Mouse (Mus musculus) olfactory bulb, adult 2 months (tissue): ENCODE measurements around the gene Rarres1. TPM values are rescaled to one million over a fixed set of nuclear protein-coding genes. Genes with fewer than 3 reads are reported as not detected.

Experiments used
- H3K27ac ChIP-seq: fragments of 200-500 bp; 2 replicates; pipeline ENCODE4 v1.5.1; 2012; ENCODE audit warnings: low read depth, low read length; ENCODE audit not compliant: insufficient read depth
- H3K4me1 ChIP-seq: fragments of 200-500 bp; 2 replicates; pipeline ENCODE4 v1.6.1; 2012; ENCODE audit warnings: low read length; ENCODE audit not compliant: control insufficient read depth, insufficient read depth
- H3K4me3 ChIP-seq: fragments of 200-500 bp; 2 replicates; pipeline ENCODE4 v1.5.1; 2012; ENCODE audit warnings: mild to moderate bottlenecking, low read depth, low read length, moderate library complexity; ENCODE audit not compliant: insufficient read depth
- CTCF ChIP-seq: fragments of 200-500 bp; IDR thresholded peaks from 2 replicates; pipeline ENCODE4 v1.5.1; 2012; ENCODE audit warnings: low read depth, mild to moderate bottlenecking, low read length, moderate library complexity; ENCODE audit not compliant: insufficient read depth
- POLR2A ChIP-seq: fragments of 200-500 bp; IDR thresholded peaks from 2 replicates; pipeline ENCODE4 v1.6.1; 2012; ENCODE audit warnings: mild to moderate bottlenecking, low read depth, low read length, moderate library complexity; ENCODE audit not compliant: insufficient read depth
- WGBS: fragments of 180-500 bp; shearing (Covaris S2); methylation state at CpG from one replicate; pipeline ENCODE4 v1.1.7; 2018; 5-methylcytosine and 5-hydroxymethylcytosine counted together
- polyA plus RNA-seq: library from polyadenylated mRNA; stranded (reverse); fragments of >200 nt; gene quantifications from 2 replicates; pipeline ENCODE4 v1.2.4, GENCODE M21; 2012; ENCODE audit warnings: low replicate concordance; ENCODE audit not compliant: missing spikeins, insufficient read depth, insufficient read length

The Rarres1 gene
- polyA plus RNA-seq, 1 experiment, result not detected

DNA sequence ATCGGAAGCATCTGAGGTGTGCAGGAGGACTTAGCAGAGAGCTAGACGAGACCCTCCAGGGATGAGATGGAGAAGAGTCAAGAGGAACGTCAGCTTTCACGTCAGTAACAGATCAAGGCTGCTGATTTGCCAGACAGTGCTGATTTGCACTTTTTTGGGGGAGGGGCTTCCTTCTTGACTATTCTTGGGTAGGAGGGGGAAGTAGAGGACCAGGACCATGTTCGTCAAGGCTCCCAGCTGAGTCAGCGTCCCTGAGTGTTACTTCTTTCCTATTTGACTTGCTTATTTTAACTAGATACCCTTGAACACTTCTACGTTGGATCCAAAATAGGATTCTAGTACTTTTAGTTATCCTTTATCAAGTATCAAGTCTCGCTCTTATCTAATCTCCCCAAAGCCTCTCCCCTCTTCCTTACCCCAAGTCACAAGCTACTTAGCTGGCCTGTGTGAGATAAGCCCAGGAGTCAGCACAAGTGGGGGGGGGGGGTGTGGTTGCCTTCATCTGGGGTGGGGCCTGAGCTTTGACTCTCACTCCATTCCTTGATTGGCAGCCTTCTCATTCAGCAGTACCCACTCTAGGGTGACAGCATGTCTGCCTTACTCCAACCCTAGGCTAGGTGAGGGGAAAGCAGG, 16.4 kb downstream of the Rarres1 start:
- no peak overlapping the region for H3K4me3 ChIP-seq
- no peak for TF ChIP-seq CTCF
- no peak for TF ChIP-seq POLR2A
- H3K27ac ChIP-seq, result no peak overlapping the region
- H3K4me1 ChIP-seq, result no peaks in the 10 kb centered on the region
- 89% methylated on average over 8 of the region's 8 CpGs for WGBS

DNA sequence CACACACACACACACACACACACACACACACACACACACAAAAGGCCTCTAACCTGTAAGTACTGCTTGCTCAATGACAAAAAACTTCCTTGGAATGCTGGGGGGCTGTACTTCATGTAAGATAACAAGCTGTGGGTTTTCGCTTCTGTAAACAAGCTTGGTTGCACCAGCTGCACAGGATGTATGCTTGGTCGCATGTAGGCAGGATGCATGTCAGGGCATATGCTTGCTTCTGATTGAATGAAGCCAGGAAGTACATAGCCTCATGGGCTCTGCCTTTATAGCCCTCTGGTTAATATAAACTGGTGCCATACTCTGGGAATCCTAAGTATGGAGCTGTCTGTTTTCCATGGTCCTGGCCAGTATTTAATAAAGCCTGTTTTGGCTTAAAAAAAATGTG, 17.3 kb downstream of the Rarres1 start:
- no peaks in the 10 kb centered on the region for H3K4me1 ChIP-seq
- no peak overlapping the region for H3K4me3 ChIP-seq
- TF ChIP-seq CTCF (no peak), POLR2A (no peak)
- H3K27ac ChIP-seq, result no peak overlapping the region
- WGBS, result 92% methylated on average over 2 of the region's 2 CpGs

DNA sequence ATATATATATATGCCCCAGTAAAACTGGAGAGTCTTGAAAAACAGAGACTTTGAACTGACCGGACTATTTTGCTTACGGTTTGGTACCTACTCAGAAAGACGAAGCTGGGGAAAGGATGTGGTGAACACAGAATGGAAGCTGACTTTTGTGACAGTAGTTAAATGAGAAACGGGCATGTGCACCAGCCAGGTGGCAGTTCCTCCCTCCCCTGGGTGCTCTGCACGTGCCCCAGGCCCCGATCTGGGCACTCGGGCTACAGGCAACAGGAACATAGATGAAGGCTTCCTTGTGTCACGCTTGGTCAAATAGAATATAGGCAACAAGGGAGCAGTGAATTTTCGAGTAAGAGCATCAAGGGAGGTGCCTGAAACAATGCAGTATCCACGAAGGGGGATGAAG, 19.0 kb downstream of the Rarres1 start:
- Histone ChIP-seq H3K4me3 (no peak overlapping the region), H3K4me1 (no peaks in the 10 kb centered on the region), H3K27ac (no peak overlapping the region)
- TF ChIP-seq POLR2A (no peak), CTCF (no peak)
- 89% methylated on average over 10 of the region's 10 CpGs for WGBS

DNA sequence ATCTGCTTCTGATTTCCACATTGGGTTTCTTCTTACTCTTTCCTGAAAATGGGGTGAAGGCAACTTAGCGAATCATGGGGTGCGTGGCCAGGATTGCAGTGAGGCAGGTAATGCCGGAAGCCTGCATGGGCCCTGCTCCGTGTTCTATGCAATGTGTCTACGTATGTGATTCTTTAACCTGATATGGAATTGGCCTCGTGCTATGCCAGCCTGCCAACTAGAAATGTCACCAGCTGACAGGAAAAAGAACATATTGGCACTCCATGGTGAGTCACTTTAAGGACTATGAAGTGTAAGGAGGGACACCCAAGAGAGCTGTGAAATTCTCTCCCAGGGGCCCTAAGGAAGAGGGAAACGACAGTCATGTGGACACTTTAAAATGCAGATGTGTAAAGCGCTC, 22.2 kb downstream of the Rarres1 start:
- Histone ChIP-seq H3K27ac (no peak overlapping the region), H3K4me3 (no peak overlapping the region), H3K4me1 (no peaks in the 10 kb centered on the region)
- TF ChIP-seq CTCF, result no peak
- TF ChIP-seq POLR2A, result no peak
- 90% methylated on average over 8 of the region's 8 CpGs for WGBS

DNA sequence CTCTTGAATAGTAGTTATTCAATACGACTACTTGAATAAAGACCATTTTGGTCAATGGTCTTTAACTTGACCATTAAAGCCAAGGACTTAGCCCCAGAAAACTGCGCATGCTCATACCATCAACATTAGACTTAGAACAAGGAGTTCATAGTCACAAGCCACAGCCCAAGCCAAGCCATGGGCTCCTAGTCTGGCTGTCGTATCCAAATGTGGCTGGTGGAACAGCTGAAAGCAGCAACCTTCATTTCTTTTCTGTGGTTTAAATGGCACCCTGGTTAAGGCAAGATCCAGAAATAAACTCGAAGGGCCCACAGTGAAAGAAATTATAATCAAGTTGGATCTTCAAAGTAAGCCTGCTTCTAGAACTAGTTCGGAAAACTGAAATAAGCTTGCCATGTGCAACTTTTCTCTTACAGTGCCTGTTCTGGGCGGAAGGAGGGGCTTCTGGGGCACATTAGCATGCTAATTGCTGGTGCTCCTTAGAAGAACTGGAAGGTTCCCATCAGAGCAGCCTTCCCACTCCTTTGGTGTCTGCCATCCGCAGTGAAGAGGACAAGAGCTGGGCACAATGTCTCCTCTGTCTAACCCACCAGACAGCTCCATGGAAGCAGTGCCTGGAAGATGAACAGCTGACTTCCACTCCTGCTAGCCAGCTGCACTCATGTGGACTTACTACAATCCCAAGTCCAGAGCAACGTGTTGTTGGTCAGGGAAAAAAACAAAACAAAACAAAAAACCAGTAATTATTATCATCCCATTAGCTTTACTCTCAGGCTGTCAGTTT, 23.0 kb downstream of the Rarres1 start:
- no peak overlapping the region for H3K27ac ChIP-seq
- no peak for TF ChIP-seq POLR2A
- TF ChIP-seq CTCF, result no peak
- no peaks in the 10 kb centered on the region for H3K4me1 ChIP-seq
- H3K4me3 ChIP-seq, result no peak overlapping the region
- 46% methylated on average over 8 of the region's 8 CpGs for WGBS

DNA sequence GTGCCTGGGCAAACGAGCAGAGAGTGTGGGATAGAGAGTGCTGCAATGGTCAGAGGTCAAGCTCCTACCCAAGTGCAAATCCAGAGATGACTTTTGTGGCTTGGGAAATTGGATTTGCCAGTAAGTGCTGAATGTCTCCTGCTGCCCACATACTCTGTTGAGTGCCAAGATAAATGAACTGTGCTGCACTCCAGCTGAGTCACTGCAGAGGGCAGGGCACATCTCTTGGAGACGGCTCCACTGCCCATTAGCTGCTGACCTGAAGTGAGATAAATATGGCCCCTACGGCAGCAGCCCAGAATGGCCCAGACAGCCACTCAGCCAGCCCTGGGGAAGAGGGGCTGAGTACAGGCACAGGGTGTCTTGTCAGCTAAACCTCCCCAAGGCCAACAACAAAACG, 25.2 kb downstream of the Rarres1 start:
- no peak overlapping the region for H3K27ac ChIP-seq
- 67% methylated on average over 4 of the region's 4 CpGs for WGBS
- H3K4me1 ChIP-seq, result no peaks in the 10 kb centered on the region
- no peak overlapping the region for H3K4me3 ChIP-seq
- TF ChIP-seq CTCF, result no peak
- no peak for TF ChIP-seq POLR2A

DNA sequence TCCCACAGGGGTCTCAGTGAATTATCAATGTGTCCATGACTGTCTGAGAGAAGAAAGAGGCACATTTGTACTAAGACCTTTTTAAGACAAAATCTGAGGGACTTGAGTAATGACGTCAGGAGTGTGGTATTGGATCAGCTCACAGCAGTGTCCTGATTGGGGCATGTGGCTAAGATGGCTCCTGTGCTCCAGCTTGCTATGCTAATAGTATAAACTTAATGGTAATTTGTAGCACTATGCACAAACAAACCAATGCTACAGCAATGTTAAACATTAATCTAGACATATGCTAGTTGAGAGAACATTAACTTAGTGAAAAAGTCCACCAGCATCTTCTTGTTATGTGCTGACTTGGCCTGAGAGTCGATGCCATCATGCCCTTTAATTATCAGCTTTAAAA, 30.1 kb downstream of the Rarres1 start:
- H3K4me1 ChIP-seq, result no peaks in the 10 kb centered on the region
- no peak overlapping the region for H3K4me3 ChIP-seq
- H3K27ac ChIP-seq, result no peak overlapping the region
- no peak for TF ChIP-seq POLR2A
- TF ChIP-seq CTCF, result no peak
- 78% methylated on average over 2 of the region's 2 CpGs for WGBS

DNA sequence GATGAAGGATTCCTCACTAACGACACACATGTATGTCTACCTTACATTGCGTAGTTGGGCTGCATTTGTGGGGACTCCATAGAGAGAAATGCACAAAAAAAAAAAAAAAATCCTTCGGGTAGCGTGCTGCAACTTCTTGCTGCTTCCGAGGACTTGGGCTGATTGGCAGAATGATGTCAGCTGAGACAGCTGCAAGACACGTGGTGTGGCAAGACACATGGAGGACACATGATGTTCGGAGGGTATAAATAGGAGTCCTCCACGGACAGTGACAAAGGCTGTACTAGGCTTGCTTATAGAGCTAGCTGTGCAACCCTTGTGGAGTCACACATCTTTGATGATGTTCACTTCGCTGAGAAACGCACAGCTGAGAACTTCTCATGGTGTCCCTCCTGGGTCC, 32.9 kb downstream of the Rarres1 start:
- H3K27ac ChIP-seq, result no peak overlapping the region
- no peaks in the 10 kb centered on the region for H3K4me1 ChIP-seq
- TF ChIP-seq CTCF, result no peak
- TF ChIP-seq POLR2A, result no peak
- no peak overlapping the region for H3K4me3 ChIP-seq
- 93% methylated on average over 10 of the region's 10 CpGs for WGBS

DNA sequence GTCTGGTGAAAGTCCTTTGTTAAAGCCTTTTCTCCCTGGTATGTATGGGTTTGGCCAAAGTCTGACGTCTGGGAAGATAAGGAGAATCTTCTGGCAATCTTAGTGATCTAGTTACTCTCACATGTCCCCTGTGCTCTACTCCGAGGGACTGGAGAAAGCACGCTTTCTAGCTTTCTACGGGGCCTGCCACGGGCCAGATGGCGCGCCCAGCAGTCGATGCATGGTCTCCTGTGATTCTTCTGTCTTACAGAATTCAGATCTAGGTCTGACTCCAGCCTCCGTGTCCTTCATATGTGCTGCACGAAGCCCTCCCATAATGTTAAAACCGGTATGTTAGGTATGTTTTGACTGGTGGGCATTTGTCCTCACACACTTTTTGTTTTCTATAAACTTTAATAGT, 35.5 kb downstream of the Rarres1 start:
- 96% methylated on average over 11 of the region's 11 CpGs for WGBS
- Histone ChIP-seq H3K4me3 (no peak overlapping the region), H3K4me1 (no peaks in the 10 kb centered on the region), H3K27ac (no peak overlapping the region)
- TF ChIP-seq CTCF, result no peak
- TF ChIP-seq POLR2A, result no peak
